Comparison of ENCODE assay signal across 9 mouse cellular contexts in genomic region chr15:94520205-94520900, GRCm38 (mm10). TPM values are rescaled to one million over a fixed set of nuclear protein-coding genes. Genes with fewer than 3 reads are reported as not detected.
DNase-seq lines count a peak whose midpoint lies in the region; ATAC-seq and TF ChIP-seq lines count a peak whose summit lies in the region.
"Had no signal": no experiment of that assay in that cellular context is flagged by ENCODE, and none has a peak within 500 bp of the region (broad histone marks: within the 10 kb centered on the region; RNA-seq: fewer than 3 reads in every experiment).

No protein-coding gene starts in this region.

- no peaks in the 10 kb centered on the region for H3K4me1 ChIP-seq in intestine, postnatal 0 days (replicated peaks; ENCODE audit: control insufficient read depth, insufficient read depth, low read length)
- H3K4me1 ChIP-seq in midbrain, embryonic 13.5 days (replicated peaks): no peaks in the 10 kb centered on the region

- H3K9me3 ChIP-seq in intestine, postnatal 0 days (ENCODE audit: control insufficient read depth): no peaks in the 10 kb centered on the region
- no peaks in the 10 kb centered on the region for H3K9me3 ChIP-seq in midbrain, embryonic 13.5 days

- ATAC-seq in intestine, postnatal 0 days: no peak
- peak; percentile 37; the same call in 1 of the 2 replicates for ATAC-seq in midbrain, embryonic 13.5 days

- peak; percentile 78 for TF ChIP-seq CTCF in intestine, postnatal 0 days (IDR thresholded peaks at IDR 0.05; ENCODE audit: low read depth)

- peak; percentile 33 for DNase-seq in cerebellum, adult 8-10 months
- DNase-seq in cerebellum, adult 11-12 months: no peak
- DNase-seq in right cerebral cortex, adult 2 months (ENCODE audit: low spot score in 2 of 2): peak; percentile 36 to 43
- no peak for DNase-seq in right cerebral cortex, postnatal 4 days
- peak; percentile 67 for DNase-seq in embryo, embryonic 11.5 days (ENCODE audit: low read depth, low spot score)
- DNase-seq in spleen, postnatal 36 days (ENCODE audit: low spot score in 2 of 2): no peak

- H3K4me3 ChIP-seq in intestine, postnatal 0 days (ENCODE audit: low read depth, low read length): no peak overlapping the region
- no peak overlapping the region for H3K4me3 ChIP-seq in midbrain, embryonic 13.5 days (replicated peaks)

- no peak overlapping the region for H3K4me2 ChIP-seq in intestine, postnatal 0 days (replicated peaks; ENCODE audit: low read depth)
- no peak overlapping the region for H3K4me2 ChIP-seq in midbrain, embryonic 13.5 days (replicated peaks)

- no peaks in the 10 kb centered on the region for H3K27me3 ChIP-seq in intestine, postnatal 0 days (replicated peaks; ENCODE audit: control insufficient read depth, insufficient read depth, low read length)
- H3K27me3 ChIP-seq in midbrain, embryonic 13.5 days: no peaks in the 10 kb centered on the region

- 36% methylated on average over 9 of the region's 9 CpGs for WGBS in intestine, postnatal 0 days
- WGBS in midbrain, embryonic 13.5 days: 47% methylated on average over 9 of the region's 9 CpGs

- H3K27ac ChIP-seq in intestine, postnatal 0 days (ENCODE audit: low read depth, low read length): no peak overlapping the region
- H3K27ac ChIP-seq in midbrain, embryonic 13.5 days: no peak overlapping the region

- no peak overlapping the region for H3K9ac ChIP-seq in intestine, postnatal 0 days (ENCODE audit: low read depth, low read length)
- no peak overlapping the region for H3K9ac ChIP-seq in midbrain, embryonic 13.5 days (replicated peaks)

- peaks cover 8% of the 10 kb centered on the region; the same call in 1 of the 2 replicates for H3K36me3 ChIP-seq in intestine, postnatal 0 days (ENCODE audit: control insufficient read depth, insufficient read depth)
- H3K36me3 ChIP-seq in midbrain, embryonic 13.5 days: no peaks in the 10 kb centered on the region

RNA-seq across cellular contexts. Expression of gene Pus7l, which starts 23.0 kb away (rescaled TPM):
- 2.7 and 2.8 TPM in 2 replicates for polyA plus RNA-seq in intestine, postnatal 0 days (2015; fragmentation: Nextera tagmentation; extraction: Ambion mirVana)
- polyA plus RNA-seq in midbrain, embryonic 13.5 days (2015; fragmentation: Nextera tagmentation; extraction: Ambion mirVana): 5.2 and 5.3 TPM in 2 replicates

RNA-seq across cellular contexts. Expression of gene Irak4, which starts 23.1 kb away (rescaled TPM):
- polyA plus RNA-seq in intestine, postnatal 0 days (2015; fragmentation: Nextera tagmentation; extraction: Ambion mirVana): 16.1 and 18.8 TPM in 2 replicates
- 1.8 and 2.1 TPM in 2 replicates for polyA plus RNA-seq in midbrain, embryonic 13.5 days (2015; fragmentation: Nextera tagmentation; extraction: Ambion mirVana)

RNA-seq across cellular contexts. Expression of gene Adamts20, which starts 55.1 kb away (rescaled TPM):
- polyA plus RNA-seq in intestine, postnatal 0 days (2015; fragmentation: Nextera tagmentation; extraction: Ambion mirVana): 0.47 and 0.50 TPM in 2 replicates
- polyA plus RNA-seq in midbrain, embryonic 13.5 days (2015; fragmentation: Nextera tagmentation; extraction: Ambion mirVana): 1.7 and 2.0 TPM in 2 replicates
- polyA plus RNA-seq: small intestine, adult 2 months had no signal

Comparison
In these comparisons a context has a peak if more than half of its experiments do, and no peak if none do; other contexts are left out.
1. DNase-seq: peak in cerebellum, adult 8-10 months (single experiment), right cerebral cortex, adult 2 months (2 of 2) and embryo, embryonic 11.5 days (single experiment); none in cerebellum, adult 11-12 months (single experiment), right cerebral cortex, postnatal 4 days (single experiment) and spleen, postnatal 36 days (0 of 2).